Mouse (Mus musculus) CH12.LX (cell line): ENCODE measurements around the gene Map2k5. TPM values are rescaled to one million over a fixed set of nuclear protein-coding genes. Genes with fewer than 3 reads are reported as not detected.

Experiments used
- DNase-seq: peaks from one replicate; pipeline ENCODE4 v3.0.0-alpha.2; 2013; ENCODE audit errors: extremely low read depth
- H3K27ac ChIP-seq: 2 replicates; pipeline ENCODE4 v1.5.1; 2012; ENCODE audit warnings: low read depth, mild to moderate bottlenecking, control low read depth, moderate library complexity; ENCODE audit not compliant: insufficient read depth
- H3K27me3 ChIP-seq: replicated peaks from 2 replicates; pipeline ENCODE3; 2012; ENCODE audit warnings: inconsistent platforms
- H3K36me3 ChIP-seq, 2 experiments: replicated peaks in 1 of 2; 2 replicates each; pipeline versions ENCODE3 to v1.6.1; 2012; ENCODE audit warnings: inconsistent platforms in 1 of 2, low read length in 1 of 2, mild to moderate bottlenecking in 1 of 2, mixed read lengths in 1 of 2, moderate library complexity in 1 of 2; ENCODE audit not compliant: control insufficient read depth in 1 of 2, insufficient read depth in 1 of 2
- H3K4me1 ChIP-seq, 2 experiments: 2 replicates each; pipeline ENCODE4 v1.6.1; 2012; ENCODE audit warnings: inconsistent platforms in 1 of 2, moderate library complexity in 1 of 2; ENCODE audit not compliant: insufficient read depth in 2 of 2, control insufficient read depth in 1 of 2
- H3K4me2 ChIP-seq: 2 replicates; pipeline ENCODE4 v1.6.1; 2012; ENCODE audit warnings: low read depth, mild to moderate bottlenecking, control low read depth; ENCODE audit not compliant: poor library complexity, insufficient read depth, severe bottlenecking
- H3K4me3 ChIP-seq, 3 experiments: fragments of 150-350 bp in 1 of 3; sonication (generic) in 1 of 3; replicated peaks in 1 of 3; 2 replicates each; pipeline versions ENCODE3 to v1.5.1; 2011 to 2012; ENCODE audit warnings: low read depth in 2 of 3, low read length in 2 of 3, mild to moderate bottlenecking in 2 of 3, moderate library complexity in 2 of 3, control low read depth in 1 of 3, improper control_type of control experiment in 1 of 3, inconsistent platforms in 1 of 3, mixed read lengths in 1 of 3; ENCODE audit not compliant: poor library complexity in 1 of 3
- H3K79me2 ChIP-seq: replicated peaks from 2 replicates; pipeline ENCODE4 v1.6.1; 2012; ENCODE audit warnings: mild to moderate bottlenecking, moderate library complexity; ENCODE audit not compliant: control insufficient read depth, poor library complexity, insufficient read depth, severe bottlenecking; ENCODE audit errors: extremely low read depth
- H3K9ac ChIP-seq: 2 replicates; pipeline ENCODE4 v1.6.1; 2012; ENCODE audit warnings: low read depth, mild to moderate bottlenecking, control low read depth, moderate library complexity; ENCODE audit not compliant: insufficient read depth
- H3K9me3 ChIP-seq: replicated peaks from 2 replicates; pipeline ENCODE3; 2012; ENCODE audit warnings: low read length, inconsistent platforms, mixed read lengths
- BHLHE40 ChIP-seq: IDR thresholded peaks from 2 replicates; pipeline ENCODE4 v1.6.1; 2011; ENCODE audit warnings: mild to moderate bottlenecking, low read depth, low read length, improper control_type of control experiment
- CHD2 ChIP-seq: IDR thresholded peaks from 2 replicates; pipeline ENCODE4 v1.6.1; 2011; ENCODE audit warnings: low read length, improper control_type of control experiment
- ELF1 ChIP-seq: IDR thresholded peaks from 2 replicates; pipeline ENCODE4 v1.6.1; 2014; ENCODE audit warnings: low read depth, mild to moderate bottlenecking, inconsistent platforms, low read length, improper control_type of control experiment
- ETS1 ChIP-seq: conservative IDR thresholded peaks from 2 replicates; pipeline ENCODE4 v1.6.1; 2012; ENCODE audit warnings: low read depth, mild to moderate bottlenecking, inconsistent platforms, low read length, improper control_type of control experiment, moderate library complexity
- GABPA ChIP-seq: IDR thresholded peaks from 2 replicates; pipeline ENCODE4 v1.6.1; 2012; ENCODE audit warnings: low read depth, low read length, improper control_type of control experiment, inconsistent platforms; ENCODE audit not compliant: insufficient replicate concordance
- HCFC1 ChIP-seq: IDR thresholded peaks from 2 replicates; pipeline ENCODE4 v1.6.1; 2012; ENCODE audit warnings: low read depth, mild to moderate bottlenecking, inconsistent platforms, low read length, improper control_type of control experiment
- IRF4 ChIP-seq: IDR thresholded peaks from 2 replicates; pipeline ENCODE4 v1.6.1; 2014; ENCODE audit warnings: low read depth, mild to moderate bottlenecking, inconsistent platforms, low read length, improper control_type of control experiment
- JUN ChIP-seq: IDR thresholded peaks from 2 replicates; pipeline ENCODE4 v1.6.1; 2011; ENCODE audit warnings: low read depth, mild to moderate bottlenecking, low read length, improper control_type of control experiment, moderate library complexity; ENCODE audit not compliant: insufficient read depth
- JUND ChIP-seq: conservative IDR thresholded peaks from 2 replicates; pipeline ENCODE4 v1.6.1; 2011; ENCODE audit warnings: low read depth, low read length, improper control_type of control experiment
- KAT2A ChIP-seq: IDR thresholded peaks from 2 replicates; pipeline ENCODE4 v1.6.1; 2012; ENCODE audit warnings: low read length, improper control_type of control experiment, inconsistent platforms; ENCODE audit not compliant: insufficient replicate concordance
- MAX ChIP-seq: IDR thresholded peaks from 2 replicates; pipeline ENCODE4 v1.6.1; 2011; ENCODE audit warnings: low read length, improper control_type of control experiment
- MAZ ChIP-seq: IDR thresholded peaks from 2 replicates; pipeline ENCODE4 v1.6.1; 2012; ENCODE audit warnings: low read depth, mild to moderate bottlenecking, inconsistent platforms, low read length, improper control_type of control experiment, moderate library complexity
- MEF2A ChIP-seq: IDR thresholded peaks from 2 replicates; pipeline ENCODE4 v1.6.1; 2014; ENCODE audit warnings: low read depth, mild to moderate bottlenecking, inconsistent platforms, low read length, improper control_type of control experiment, borderline replicate concordance
- MXI1 ChIP-seq: IDR thresholded peaks from 2 replicates; pipeline ENCODE4 v1.6.1; 2011; ENCODE audit warnings: mild to moderate bottlenecking, low read depth, low read length, improper control_type of control experiment
- MYC ChIP-seq: IDR thresholded peaks from 2 replicates; pipeline ENCODE4 v1.6.1; 2011; ENCODE audit warnings: low read depth, mild to moderate bottlenecking, improper control_type of control experiment, low read length
- NELFE ChIP-seq: IDR thresholded peaks from 2 replicates; pipeline ENCODE4 v1.6.1; 2011; ENCODE audit warnings: low read depth, low read length, improper control_type of control experiment
- NRF1 ChIP-seq: IDR thresholded peaks from 2 replicates; pipeline ENCODE4 v1.6.1; 2014; ENCODE audit warnings: low read depth, mild to moderate bottlenecking, inconsistent platforms, low read length, improper control_type of control experiment, moderate library complexity
- PAX5 ChIP-seq: IDR thresholded peaks from 2 replicates; pipeline ENCODE4 v1.6.1; 2012; ENCODE audit warnings: low read length, inconsistent platforms, mixed read lengths
- POLR2A ChIP-seq: IDR thresholded peaks from 2 replicates; pipeline ENCODE4 v1.6.1; 2011; ENCODE audit warnings: low read depth, mild to moderate bottlenecking, improper control_type of control experiment, low read length
- POLR2AphosphoS2 ChIP-seq: IDR thresholded peaks from 2 replicates; pipeline ENCODE4 v1.6.1; 2011; ENCODE audit warnings: low read depth, low read length, improper control_type of control experiment
- RCOR1 ChIP-seq: conservative IDR thresholded peaks from 2 replicates; pipeline ENCODE4 v1.6.1; 2012; ENCODE audit warnings: low read depth, mild to moderate bottlenecking, inconsistent platforms, low read length, improper control_type of control experiment
- SIN3A ChIP-seq: IDR thresholded peaks from 2 replicates; pipeline ENCODE4 v1.6.1; 2012; ENCODE audit warnings: low read length, improper control_type of control experiment, inconsistent platforms
- SMC3 ChIP-seq: IDR thresholded peaks from 2 replicates; pipeline ENCODE4 v1.6.1; 2011; ENCODE audit warnings: low read depth, low read length, improper control_type of control experiment
- TBP ChIP-seq: conservative IDR thresholded peaks from 2 replicates; pipeline ENCODE4 v1.6.1; 2011; ENCODE audit warnings: low read depth, low read length, improper control_type of control experiment
- TCF12 ChIP-seq: IDR thresholded peaks from 2 replicates; pipeline ENCODE4 v1.6.1; 2014; ENCODE audit warnings: low read depth, mild to moderate bottlenecking, inconsistent platforms, low read length, improper control_type of control experiment
- UBTF ChIP-seq: IDR thresholded peaks from 2 replicates; pipeline ENCODE4 v1.6.1; 2012; ENCODE audit warnings: low read depth, mild to moderate bottlenecking, inconsistent platforms, low read length, improper control_type of control experiment, moderate library complexity
- ZMIZ1 ChIP-seq: IDR thresholded peaks from 2 replicates; pipeline ENCODE4 v1.6.1; 2012; ENCODE audit warnings: low read depth, mild to moderate bottlenecking, inconsistent platforms, low read length, improper control_type of control experiment
- dilution Hi-C: fragments of 300-500 bp; cut with MboI; formaldehyde crosslinking; loops from 2 replicates; pipeline ENCODE4 v1.14.3; 2020; ENCODE audit warnings: low sequenced_read_pairs; ENCODE audit not compliant: extremely low pct_unique_long_range_greater_than_20kb, extremely low pct_ligation_motif_present
- in situ Hi-C: fragments of 300-500 bp; cut with MboI; formaldehyde crosslinking; loops from 3 replicates; pipeline ENCODE4 v1.14.3; 2019; ENCODE audit warnings: low sequenced_read_pairs, low pct_ligation_motif_present, low pct_unique_long_range_greater_than_20kb, mixed read lengths
- polyA plus RNA-seq: library from polyadenylated mRNA; unstranded; fragments of >175 nt; gene quantifications from 2 replicates; pipeline ENCODE4 v1.2.1, GENCODE M21; 2012; ENCODE audit warnings: low read depth; ENCODE audit not compliant: insufficient read length
- total RNA-seq, 2 experiments: library from RNA; depleted of rRNA; stranded (reverse); fragments of 300-350 nt in 1 of 2; fragments of >200 nt in 1 of 2; gene quantifications; 2 replicates each; pipeline ENCODE4 v1.2.3; 2012 to 2014

The Map2k5 gene
- 10.4 and 10.8 TPM in 2 replicates for total RNA-seq (2012; rRNA removed)
- 11.2 and 11.7 TPM in 2 replicates for total RNA-seq (2014; rRNA removed)
- 20.2 and 22.6 TPM in 2 replicates for polyA plus RNA-seq

GRCm38 (mm10) chr9:63377270-63378142 is at the start of gene Map2k5:
Map2k5 (minus strand) TSS chr9:63377902.
- dilution Hi-C loops (no loop called here), in situ Hi-C loops (loop anchor here (25.0 kb wide), 1 partner anchor 565 kb away; the partner anchor contains the start of gene Fem1b)
- peak within 1 kb of the TSS; percentile 80 to 95 (median 85) for H3K4me3 ChIP-seq
- TF ChIP-seq NELFE (peak; percentile 49; the same call in 1 of the 2 replicates), IRF4 (peak; percentile 48; the same call in 1 of the 2 replicates), NRF1 (peak; percentile 75), CHD2 (peak; percentile 63; the same call in 1 of the 2 replicates), JUN (no peak), ZMIZ1 (peak; percentile 67; the same call in 1 of the 2 replicates), PAX5 (no peak), TCF12 (peak; percentile 71), MEF2A (peak; percentile 36; the same call in 1 of the 2 replicates), POLR2A (peak; percentile 73), TBP (peak; percentile 52; the same call in 1 of the 2 replicates), MYC (peak; percentile 70; the same call in 1 of the 2 replicates), SMC3 (no peak), HCFC1 (peak; percentile 96), MAX (0 out of 2 replicates have a peak, but pooled peaks have one; percentile 43), POLR2AphosphoS2 (peak; percentile 49; the same call in 1 of the 2 replicates), RCOR1 (no peak; the same call in 1 of the 2 replicates), UBTF (peak; percentile 59; the same call in 1 of the 2 replicates), SIN3A (peak; percentile 93), ELF1 (peak; percentile 79), GABPA (peak; percentile 43; the same call in 1 of the 2 replicates), MXI1 (peak; percentile 79), ETS1 (no peak), BHLHE40 (peak; percentile 71), JUND (no peak), KAT2A (peak; percentile 89; the same call in 1 of the 2 replicates), MAZ (peak; percentile 79)
- no peaks in the 10 kb centered on the region for H3K9me3 ChIP-seq
- peak within 1 kb of the TSS; percentile 71 for H3K27ac ChIP-seq
- peak within 1 kb of the TSS; percentile 78 for H3K4me2 ChIP-seq
- H3K4me1 ChIP-seq = peaks cover 9 to 43% of the 10 kb centered on the region in 2 experiments; a peak in 3 of 4 replicates
- DNase-seq = peak; percentile 90
- H3K27me3 ChIP-seq = no peaks in the 10 kb centered on the region
- H3K9ac ChIP-seq = peak within 1 kb of the TSS; percentile 96
- no peaks in the 10 kb centered on the region; the same call in 1 of the 2 replicates for H3K79me2 ChIP-seq
- peaks cover 0 to 27% of the 10 kb centered on the region in 2 experiments for H3K36me3 ChIP-seq
